Mouse (Mus musculus): ENCODE measurements around the gene Jak2. TPM values are rescaled to one million over a fixed set of nuclear protein-coding genes. Genes with fewer than 3 reads are reported as not detected.

Gene Jak2
- polyA plus RNA-seq (2014; fragmentation: Nextera tagmentation; extraction: Ambion mirVana) = 9.8 and 10.4 TPM in 2 replicates

GRCm38 (mm10) chr19:29251191-29251957, at the start of gene Jak2:
Jak2 (plus strand) TSS chr19:29251828.
- peaks cover 14% of the 10 kb centered on the region for H3K4me1 ChIP-seq (ENCODE audit: control insufficient read depth, insufficient read depth, low read length)

GRCm38 (mm10) chr19:29203337-29203736, 48.3 kb upstream of the Jak2 start:
- no peaks in the 10 kb centered on the region for H3K27me3 ChIP-seq (ENCODE audit: control insufficient read depth, insufficient read depth, low read length)
- no peak overlapping the region for H3K27ac ChIP-seq (ENCODE audit: low read depth, low read length)
- H3K4me1 ChIP-seq (ENCODE audit: control insufficient read depth, insufficient read depth, low read length) = peaks cover 7% of the 10 kb centered on the region
- no peaks in the 10 kb centered on the region for H3K36me3 ChIP-seq (ENCODE audit: control insufficient read depth, insufficient read depth, low read length)
- no peak overlapping the region for H3K4me2 ChIP-seq
- H3K9me3 ChIP-seq (replicated peaks; ENCODE audit: control insufficient read depth, low read length) = 0 out of 2 replicates have a peak, but pooled peaks cover 3% of the 10 kb centered on the region
- H3K4me3 ChIP-seq (ENCODE audit: low read depth, low read length) = no peak overlapping the region
- no peak overlapping the region for H3K9ac ChIP-seq (ENCODE audit: low read depth, low read length)
- WGBS (ENCODE audit: insufficient replicate concordance) = 12% methylated on average over 2 of the region's 2 CpGs
- 0 out of 2 replicates have a peak, but pooled peaks have one; percentile 55 for ATAC-seq (replicated peaks; ENCODE audit: insufficient number of reproducible peaks, low FRiP score, low TSS enrichment)

More at GRCm38 (mm10) chr19:29251191-29251957, at the start of gene Jak2:
- Histone ChIP-seq H3K36me3 (ENCODE audit: control insufficient read depth, insufficient read depth, low read length) (no peaks in the 10 kb centered on the region), H3K27me3 (ENCODE audit: control insufficient read depth, insufficient read depth, low read length) (no peaks in the 10 kb centered on the region), H3K9me3 (replicated peaks; ENCODE audit: control insufficient read depth, low read length) (no peaks in the 10 kb centered on the region), H3K4me3 (ENCODE audit: low read depth, low read length) (peak within 1 kb of the TSS; percentile 89), H3K27ac (ENCODE audit: low read depth, low read length) (peak within 1 kb of the TSS; percentile 98), H3K4me2 (peak within 1 kb of the TSS; percentile 70), H3K9ac (ENCODE audit: low read depth, low read length) (peak within 1 kb of the TSS; percentile 98)
- peak; percentile 94 for ATAC-seq (replicated peaks; ENCODE audit: insufficient number of reproducible peaks, low FRiP score, low TSS enrichment)
- under 1% methylated on average over 82 of the region's 114 CpGs for WGBS (ENCODE audit: insufficient replicate concordance)

- H3K9me3 ChIP-seq (replicated peaks; ENCODE audit: control insufficient read depth, low read length) = 0 out of 2 replicates have a peak, but pooled peaks cover 3% of the 10 kb centered on the region
- peaks cover 7% of the 10 kb centered on the region; the same call in 1 of the 2 replicates for H3K4me1 ChIP-seq (ENCODE audit: control insufficient read depth, insufficient read depth, low read length)
- no peak overlapping the region for H3K4me3 ChIP-seq (ENCODE audit: low read depth, low read length)
- no peak for ATAC-seq (replicated peaks; ENCODE audit: insufficient number of reproducible peaks, low FRiP score, low TSS enrichment)
- no peaks in the 10 kb centered on the region for H3K27me3 ChIP-seq (ENCODE audit: control insufficient read depth, insufficient read depth, low read length)
- no peaks in the 10 kb centered on the region for H3K36me3 ChIP-seq (ENCODE audit: control insufficient read depth, insufficient read depth, low read length)
- no peak overlapping the region for H3K4me2 ChIP-seq
- 41% methylated on average over 4 of the region's 4 CpGs for WGBS (ENCODE audit: insufficient replicate concordance)
- no peak overlapping the region for H3K27ac ChIP-seq (ENCODE audit: low read depth, low read length)
- no peak overlapping the region for H3K9ac ChIP-seq (ENCODE audit: low read depth, low read length)
Measured at GRCm38 (mm10) chr19:29204583-29204982, 47.0 kb upstream of the Jak2 start.

GRCm38 (mm10) chr19:29205267-29205666, 46.4 kb upstream of the Jak2 start:
- no peak for ATAC-seq (replicated peaks; ENCODE audit: insufficient number of reproducible peaks, low FRiP score, low TSS enrichment)
- H3K9me3 ChIP-seq (replicated peaks; ENCODE audit: control insufficient read depth, low read length) = 0 out of 2 replicates have a peak, but pooled peaks cover 3% of the 10 kb centered on the region
- no peak overlapping the region for H3K4me3 ChIP-seq (ENCODE audit: low read depth, low read length)
- H3K4me1 ChIP-seq (ENCODE audit: control insufficient read depth, insufficient read depth, low read length) = peaks cover 7% of the 10 kb centered on the region; the same call in 1 of the 2 replicates
- H3K4me2 ChIP-seq = no peak overlapping the region
- no peaks in the 10 kb centered on the region for H3K36me3 ChIP-seq (ENCODE audit: control insufficient read depth, insufficient read depth, low read length)
- H3K27ac ChIP-seq (ENCODE audit: low read depth, low read length) = no peak overlapping the region
- 85% methylated on average over 2 of the region's 2 CpGs for WGBS (ENCODE audit: insufficient replicate concordance)
- H3K27me3 ChIP-seq (ENCODE audit: control insufficient read depth, insufficient read depth, low read length) = no peaks in the 10 kb centered on the region
- H3K9ac ChIP-seq (ENCODE audit: low read depth, low read length) = no peak overlapping the region

GRCm38 (mm10) chr19:29209898-29210297, 41.7 kb upstream of the Jak2 start:
- Histone ChIP-seq H3K9ac (ENCODE audit: low read depth, low read length) (no peak overlapping the region), H3K36me3 (ENCODE audit: control insufficient read depth, insufficient read depth, low read length) (no peaks in the 10 kb centered on the region), H3K27me3 (ENCODE audit: control insufficient read depth, insufficient read depth, low read length) (no peaks in the 10 kb centered on the region), H3K4me3 (ENCODE audit: low read depth, low read length) (no peak overlapping the region), H3K4me1 (ENCODE audit: control insufficient read depth, insufficient read depth, low read length) (no peaks in the 10 kb centered on the region), H3K27ac (ENCODE audit: low read depth, low read length) (no peak overlapping the region), H3K4me2 (no peak overlapping the region), H3K9me3 (replicated peaks; ENCODE audit: control insufficient read depth, low read length) (no peaks in the 10 kb centered on the region)
- ATAC-seq (replicated peaks; ENCODE audit: insufficient number of reproducible peaks, low FRiP score, low TSS enrichment) = no peak
- WGBS (ENCODE audit: insufficient replicate concordance) = 80% methylated on average over 7 of the region's 7 CpGs

- Histone ChIP-seq H3K27me3 (ENCODE audit: control insufficient read depth, insufficient read depth, low read length) (no peaks in the 10 kb centered on the region), H3K36me3 (ENCODE audit: control insufficient read depth, insufficient read depth, low read length) (no peaks in the 10 kb centered on the region), H3K27ac (ENCODE audit: low read depth, low read length) (no peak overlapping the region), H3K4me1 (ENCODE audit: control insufficient read depth, insufficient read depth, low read length) (no peaks in the 10 kb centered on the region), H3K4me3 (ENCODE audit: low read depth, low read length) (no peak overlapping the region), H3K4me2 (no peak overlapping the region), H3K9ac (ENCODE audit: low read depth, low read length) (no peak overlapping the region), H3K9me3 (replicated peaks; ENCODE audit: control insufficient read depth, low read length) (no peaks in the 10 kb centered on the region)
- 90% methylated on average over 9 of the region's 9 CpGs for WGBS (ENCODE audit: insufficient replicate concordance)
- ATAC-seq (replicated peaks; ENCODE audit: insufficient number of reproducible peaks, low FRiP score, low TSS enrichment) = no peak
Measured at GRCm38 (mm10) chr19:29210319-29210718, 41.3 kb upstream of the Jak2 start.

- H3K4me2 ChIP-seq = no peak overlapping the region
- H3K27me3 ChIP-seq (ENCODE audit: control insufficient read depth, insufficient read depth, low read length) = no peaks in the 10 kb centered on the region
- no peaks in the 10 kb centered on the region for H3K9me3 ChIP-seq (replicated peaks; ENCODE audit: control insufficient read depth, low read length)
- H3K27ac ChIP-seq (ENCODE audit: low read depth, low read length) = no peak overlapping the region
- no peak for ATAC-seq (replicated peaks; ENCODE audit: insufficient number of reproducible peaks, low FRiP score, low TSS enrichment)
- no peak overlapping the region for H3K4me3 ChIP-seq (ENCODE audit: low read depth, low read length)
- H3K36me3 ChIP-seq (ENCODE audit: control insufficient read depth, insufficient read depth, low read length) = no peaks in the 10 kb centered on the region
- 65% methylated on average over 8 of the region's 8 CpGs for WGBS (ENCODE audit: insufficient replicate concordance)
- H3K9ac ChIP-seq (ENCODE audit: low read depth, low read length) = no peak overlapping the region
- H3K4me1 ChIP-seq (ENCODE audit: control insufficient read depth, insufficient read depth, low read length) = no peaks in the 10 kb centered on the region
Measured at GRCm38 (mm10) chr19:29215811-29216509, 35.7 kb upstream of the Jak2 start.

- H3K9ac ChIP-seq (ENCODE audit: low read depth, low read length) = no peak overlapping the region
- H3K27me3 ChIP-seq (ENCODE audit: control insufficient read depth, insufficient read depth, low read length) = no peaks in the 10 kb centered on the region
- no peak overlapping the region for H3K4me3 ChIP-seq (ENCODE audit: low read depth, low read length)
- H3K4me1 ChIP-seq (ENCODE audit: control insufficient read depth, insufficient read depth, low read length) = no peaks in the 10 kb centered on the region
- no peak for ATAC-seq (replicated peaks; ENCODE audit: insufficient number of reproducible peaks, low FRiP score, low TSS enrichment)
- WGBS (ENCODE audit: insufficient replicate concordance) = 73% methylated on average over 4 of the region's 4 CpGs
- no peaks in the 10 kb centered on the region for H3K36me3 ChIP-seq (ENCODE audit: control insufficient read depth, insufficient read depth, low read length)
- H3K9me3 ChIP-seq (replicated peaks; ENCODE audit: control insufficient read depth, low read length) = no peaks in the 10 kb centered on the region
- no peak overlapping the region for H3K27ac ChIP-seq (ENCODE audit: low read depth, low read length)
- H3K4me2 ChIP-seq = no peak overlapping the region
Measured at GRCm38 (mm10) chr19:29221867-29222266, 29.8 kb upstream of the Jak2 start.

Measured in heart, embryonic 11.5 days (tissue).